ENCODE assay signal across 18 mouse cellular contexts in the genomic region with DNA sequence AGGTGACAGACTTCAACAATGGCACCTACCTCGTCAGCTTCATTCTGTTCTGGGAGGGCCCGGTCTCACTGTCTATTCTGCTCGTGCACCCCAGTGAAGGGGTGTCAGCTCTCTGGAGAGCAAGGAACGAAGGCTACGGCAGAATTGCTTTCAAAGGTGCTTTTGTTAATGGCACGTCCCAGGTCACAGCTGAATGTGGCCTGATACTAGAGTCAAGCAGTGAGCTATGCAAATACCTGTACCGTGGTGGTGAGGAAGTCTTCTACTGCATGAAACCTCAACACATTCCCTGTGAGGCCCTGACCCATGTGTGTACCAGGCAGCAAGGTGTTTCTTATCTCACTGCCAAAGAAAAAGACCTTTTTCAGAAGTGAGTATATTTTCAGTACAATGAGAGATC.
"Had no signal": no experiment of that assay in that cellular context is flagged by ENCODE, and none has a peak within 500 bp of the region (broad histone marks: within the 10 kb centered on the region; RNA-seq: fewer than 3 reads in every experiment).

No protein-coding gene starts in this region.

- H3K27ac ChIP-seq: kidney, embryonic 15.5 days; left cerebral cortex, adult 2 months; limb, embryonic 15.5 days; liver, embryonic 12.5 days; midbrain, embryonic 12.5 days; neural tube, embryonic 13.5 days; stomach, embryonic 15.5 days had no signal

- ATAC-seq: intestine, embryonic 16.5 days; liver, embryonic 12.5 days; midbrain, embryonic 16.5 days had no signal

- H3K4me1 ChIP-seq: kidney, embryonic 15.5 days; limb, embryonic 15.5 days; liver, embryonic 12.5 days; midbrain, embryonic 12.5 days; neural tube, embryonic 13.5 days; stomach, embryonic 15.5 days had no signal

- H3K36me3 ChIP-seq: kidney, embryonic 15.5 days; limb, embryonic 15.5 days; liver, embryonic 12.5 days; midbrain, embryonic 12.5 days; neural tube, embryonic 13.5 days; stomach, embryonic 15.5 days had no signal

- H3K4me3 ChIP-seq: kidney, embryonic 15.5 days; left cerebral cortex, adult 2 months; limb, embryonic 15.5 days; liver, embryonic 12.5 days; megakaryocyte, embryonic 14.5 days; midbrain, embryonic 12.5 days; neural tube, embryonic 13.5 days; stomach, embryonic 15.5 days had no signal

- DNase-seq: kidney, adult 2 months; kidney, postnatal 14 days; lung, embryonic 14.5 days; lung, postnatal 10 days; lung, postnatal 4 days; right cerebral cortex, postnatal 14 days; thymus, adult 2 months; thymus, postnatal 25 days had no signal

- H3K4me2 ChIP-seq: kidney, embryonic 15.5 days; limb, embryonic 15.5 days; liver, embryonic 12.5 days; lung, embryonic 14.5 days; midbrain, embryonic 12.5 days; neural tube, embryonic 13.5 days; stomach, embryonic 15.5 days had no signal

- H3K27me3 ChIP-seq: kidney, embryonic 15.5 days; limb, embryonic 15.5 days; midbrain, embryonic 12.5 days; neural tube, embryonic 13.5 days; stomach, embryonic 15.5 days had no signal

- H3K9ac ChIP-seq: kidney, embryonic 15.5 days; limb, embryonic 15.5 days; liver, embryonic 12.5 days; lung, embryonic 14.5 days; midbrain, embryonic 12.5 days; neural tube, embryonic 13.5 days; stomach, embryonic 15.5 days had no signal

- H3K9me3 ChIP-seq: kidney, embryonic 15.5 days; limb, embryonic 15.5 days; liver, embryonic 12.5 days; midbrain, embryonic 12.5 days; neural tube, embryonic 13.5 days; stomach, embryonic 15.5 days had no signal
